Mouse (Mus musculus) testis, adult 2 months (tissue): ENCODE results near the gene Azin2.

Experiments
- CTCF ChIP-seq: fragments of 200-500 bp; IDR thresholded peaks from 2 replicates; pipeline ENCODE4 v1.5.1; 2012; ENCODE audit warnings: low read depth, mild to moderate bottlenecking, inconsistent platforms, low read length, moderate library complexity; ENCODE audit not compliant: control insufficient read depth, insufficient read depth, insufficient replicate concordance
- POLR2A ChIP-seq: fragments of 200-500 bp; IDR thresholded peaks from 2 replicates; pipeline ENCODE4 v1.6.1; 2012; ENCODE audit warnings: low read depth, mild to moderate bottlenecking, inconsistent platforms, low read length, moderate library complexity; ENCODE audit not compliant: control insufficient read depth

DNA sequence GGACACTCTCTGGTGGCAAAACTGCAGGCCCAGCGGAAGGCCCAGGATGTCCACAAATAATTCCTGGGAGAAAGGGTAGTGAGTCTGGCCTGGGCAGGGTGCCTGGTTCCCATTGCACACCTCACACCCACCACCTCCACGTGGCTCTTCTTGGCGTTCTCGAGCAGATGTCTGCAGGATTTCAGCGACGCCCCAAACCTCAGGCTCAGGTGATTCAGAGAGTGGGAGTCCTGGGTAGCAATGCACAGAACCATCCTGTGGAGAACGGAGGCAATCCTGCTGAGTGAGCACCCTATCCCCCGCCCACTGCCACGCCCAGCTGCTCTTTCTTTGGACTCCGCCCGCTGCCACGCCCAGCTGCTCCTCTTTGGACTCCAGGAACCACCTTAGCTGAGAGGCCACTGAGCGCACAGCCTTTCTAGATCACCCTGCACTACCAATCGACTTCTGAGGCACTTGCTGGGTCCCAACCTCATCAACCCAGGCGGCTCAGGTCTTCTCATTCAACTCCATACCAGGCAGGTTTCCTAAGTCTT, 12.7 kb downstream of the Azin2 start:
- TF ChIP-seq CTCF (no peak), POLR2A (no peak)
